Mouse (Mus musculus): ENCODE measurements around the gene Ddx39. TPM values are rescaled to one million over a fixed set of nuclear protein-coding genes. Genes with fewer than 3 reads are reported as not detected.

Ddx39 gene
- polyA plus RNA-seq, 1 experiment from 2014 or later = 142 TPM

DNA sequence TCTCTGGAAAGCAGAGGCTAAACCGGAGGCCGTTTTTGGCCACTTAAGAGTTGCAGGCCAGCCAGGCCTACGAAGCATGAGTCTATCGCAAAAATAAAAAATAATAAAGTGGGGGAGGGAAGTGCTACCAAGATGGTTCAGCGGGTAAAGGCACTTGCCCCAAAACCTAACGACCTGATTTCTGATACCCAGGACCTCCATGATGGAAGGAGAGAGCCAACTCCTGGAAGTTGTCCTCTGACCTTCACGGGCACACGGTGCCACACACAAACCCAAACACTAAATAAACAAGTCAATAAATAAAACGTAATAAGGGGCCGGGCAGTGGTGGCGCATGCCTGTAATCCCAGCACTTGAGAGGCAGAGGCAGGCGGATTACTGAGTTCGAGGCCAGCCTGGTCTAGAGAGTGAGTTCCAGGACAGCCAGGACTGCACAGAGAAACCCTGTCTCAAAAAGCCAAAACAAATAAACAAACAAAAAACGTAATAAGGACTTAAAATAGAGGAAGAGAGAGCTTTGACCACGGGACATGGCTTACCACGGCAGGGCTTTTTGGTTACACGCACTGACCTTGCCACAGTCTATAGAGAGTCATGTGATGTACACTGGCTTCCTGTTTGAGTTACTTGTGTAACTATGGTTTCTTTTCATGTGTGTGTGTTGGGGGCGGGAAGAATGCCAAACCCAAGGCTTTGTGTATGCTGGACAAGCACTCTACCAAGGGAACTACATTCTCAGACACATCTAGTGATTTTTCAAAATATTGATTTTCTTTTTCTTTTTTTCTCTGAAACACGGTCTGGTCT is 27.1 kb downstream of the Ddx39 start:
- Histone ChIP-seq H3K4me1 (peaks cover 14% of the 10 kb centered on the region), H3K4me2 (replicated peaks) (peak overlapping the region; percentile 88; the same call in 1 of the 2 replicates), H3K9me3 (no peaks in the 10 kb centered on the region), H3K27ac (no peak overlapping the region), H3K9ac (no peak overlapping the region), H3K27me3 (replicated peaks) (peaks cover 32% of the 10 kb centered on the region), H3K4me3 (0 out of 2 replicates have a peak overlapping the region, but pooled peaks have one; percentile 43), H3K36me3 (no peaks in the 10 kb centered on the region)
- WGBS = 79% methylated on average over 19 of the region's 19 CpGs
- no peak for ATAC-seq (ENCODE audit: low FRiP score, low read depth)

DNA sequence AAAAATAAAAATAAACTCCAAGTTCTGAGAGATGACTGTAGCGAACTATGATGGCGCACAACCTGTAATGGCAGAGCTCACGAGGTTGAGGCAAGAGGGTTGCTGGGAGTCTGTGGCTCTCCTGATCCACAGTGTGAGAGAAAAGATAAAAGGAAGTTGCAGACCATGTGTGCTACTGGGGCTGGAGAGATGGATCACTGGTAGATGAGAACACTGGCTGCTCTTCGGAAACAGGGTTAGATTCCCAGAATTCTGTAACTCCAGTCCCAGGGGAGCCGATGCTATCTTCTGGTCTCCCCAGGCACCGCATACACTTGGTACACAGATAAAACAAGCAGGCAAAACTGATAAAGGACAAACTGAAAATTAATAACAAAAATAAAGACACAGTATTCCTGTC is 28.0 kb downstream of the Ddx39 start:
- Histone ChIP-seq H3K9ac (no peak overlapping the region), H3K27ac (no peak overlapping the region), H3K4me2 (replicated peaks) (no peak overlapping the region), H3K36me3 (no peaks in the 10 kb centered on the region), H3K27me3 (replicated peaks) (peaks cover 41% of the 10 kb centered on the region), H3K4me3 (no peak overlapping the region), H3K9me3 (no peaks in the 10 kb centered on the region), H3K4me1 (peaks cover 13% of the 10 kb centered on the region)
- ATAC-seq (ENCODE audit: low FRiP score, low read depth) = no peak
- 91% methylated on average over 6 of the region's 6 CpGs for WGBS

DNA sequence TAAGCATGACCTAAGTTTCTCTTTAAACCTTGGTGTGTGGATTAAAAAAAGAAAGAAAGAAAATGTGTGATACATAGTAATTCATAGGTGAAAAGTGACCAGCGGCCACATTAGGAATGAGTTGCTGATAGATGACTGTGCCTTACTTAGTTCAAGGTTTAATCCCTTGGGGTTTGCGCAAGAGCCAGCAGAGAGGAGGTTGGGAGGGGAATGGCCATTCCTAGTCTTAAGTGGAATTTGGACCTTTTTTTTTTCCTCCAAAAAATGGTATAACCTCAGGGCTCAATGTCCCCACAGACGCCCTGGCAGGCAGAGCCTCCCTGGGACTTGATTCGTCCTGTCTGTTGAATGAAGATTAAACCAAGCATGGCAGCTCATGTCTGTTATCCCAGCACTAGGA is 29.1 kb downstream of the Ddx39 start:
- Histone ChIP-seq H3K27ac (no peak overlapping the region), H3K4me2 (replicated peaks) (no peak overlapping the region), H3K9me3 (no peaks in the 10 kb centered on the region), H3K27me3 (replicated peaks) (peaks cover 52% of the 10 kb centered on the region), H3K9ac (no peak overlapping the region), H3K36me3 (no peaks in the 10 kb centered on the region), H3K4me1 (peaks cover 19% of the 10 kb centered on the region), H3K4me3 (no peak overlapping the region)
- WGBS = 81% methylated on average over 4 of the region's 4 CpGs
- no peak for ATAC-seq (ENCODE audit: low FRiP score, low read depth)

DNA sequence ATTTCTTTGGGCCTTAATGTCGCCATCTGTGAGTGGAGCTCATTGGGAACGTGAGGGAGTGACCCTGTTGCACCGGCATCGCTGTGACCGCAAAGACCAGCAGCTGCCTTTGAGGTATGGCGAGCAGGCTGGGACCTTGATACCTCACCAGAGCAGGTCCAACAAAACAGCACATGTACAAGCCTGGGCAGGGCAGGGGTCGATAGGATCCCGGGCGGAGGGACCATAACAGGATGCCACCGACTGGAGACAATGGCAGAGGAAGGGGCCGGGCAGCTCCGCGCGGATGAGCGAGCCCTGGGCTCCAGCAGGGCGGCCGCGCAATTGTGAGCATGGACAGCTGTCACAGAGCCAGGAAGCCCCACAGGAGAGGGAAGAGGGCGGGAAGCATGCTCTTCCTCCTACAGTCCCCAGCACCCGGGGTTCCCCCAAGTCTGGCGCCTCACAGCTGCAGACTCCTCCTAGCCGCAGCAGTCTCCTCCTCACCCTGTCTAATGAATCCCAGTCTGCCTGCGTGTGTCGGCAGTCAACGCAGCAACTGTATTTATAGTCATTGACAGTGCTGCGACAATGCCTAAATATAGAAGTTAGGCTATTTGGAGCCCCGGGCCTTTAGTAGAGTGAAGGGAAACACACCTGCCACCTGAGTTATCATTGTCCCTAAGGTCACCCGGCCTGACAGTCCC is 32.8 kb downstream of the Ddx39 start:
- 1% methylated on average over 28 of the region's 28 CpGs for WGBS
- peak overlapping the region; percentile 47 for H3K9ac ChIP-seq
- peaks cover 10% of the 10 kb centered on the region for H3K4me1 ChIP-seq
- no peak overlapping the region for H3K27ac ChIP-seq
- peaks cover 20% of the 10 kb centered on the region for H3K27me3 ChIP-seq (replicated peaks)
- H3K4me2 ChIP-seq (replicated peaks) = peak overlapping the region; percentile 68
- no peaks in the 10 kb centered on the region for H3K36me3 ChIP-seq
- ATAC-seq (ENCODE audit: low FRiP score, low read depth) = peak; percentile 80
- H3K4me3 ChIP-seq = peak overlapping the region; percentile 29
- no peaks in the 10 kb centered on the region for H3K9me3 ChIP-seq

DNA sequence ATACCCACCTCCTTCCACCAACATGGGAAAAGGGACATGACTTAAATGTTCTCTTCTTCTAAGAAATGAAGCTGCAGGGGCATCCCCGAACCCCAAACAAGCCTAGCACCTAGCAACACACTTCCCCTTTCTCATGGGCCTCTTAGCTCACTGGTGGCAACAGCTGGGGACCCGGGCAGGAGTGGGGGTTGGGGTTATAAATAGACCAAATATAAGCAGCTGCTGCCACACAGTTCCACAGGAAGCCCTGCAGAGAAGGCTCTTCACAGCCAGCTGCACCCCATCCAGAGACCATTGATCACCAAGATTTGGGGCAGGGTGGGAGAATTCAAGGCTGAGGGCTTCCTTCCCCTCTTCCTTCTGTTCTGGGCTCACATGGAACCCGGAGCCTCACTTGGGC is 33.7 kb downstream of the Ddx39 start:
- ATAC-seq (ENCODE audit: low FRiP score, low read depth) = 0 out of 2 replicates have a peak, but pooled peaks have one; percentile 38
- H3K4me2 ChIP-seq (replicated peaks) = no peak overlapping the region; the same call in 1 of the 2 replicates
- H3K27me3 ChIP-seq (replicated peaks) = peaks cover 20% of the 10 kb centered on the region
- no peaks in the 10 kb centered on the region for H3K9me3 ChIP-seq
- WGBS = 39% methylated on average over 3 of the region's 3 CpGs
- H3K36me3 ChIP-seq = no peaks in the 10 kb centered on the region
- no peak overlapping the region for H3K4me3 ChIP-seq
- H3K4me1 ChIP-seq = peaks cover 10% of the 10 kb centered on the region
- H3K9ac ChIP-seq = no peak overlapping the region
- no peak overlapping the region for H3K27ac ChIP-seq

DNA sequence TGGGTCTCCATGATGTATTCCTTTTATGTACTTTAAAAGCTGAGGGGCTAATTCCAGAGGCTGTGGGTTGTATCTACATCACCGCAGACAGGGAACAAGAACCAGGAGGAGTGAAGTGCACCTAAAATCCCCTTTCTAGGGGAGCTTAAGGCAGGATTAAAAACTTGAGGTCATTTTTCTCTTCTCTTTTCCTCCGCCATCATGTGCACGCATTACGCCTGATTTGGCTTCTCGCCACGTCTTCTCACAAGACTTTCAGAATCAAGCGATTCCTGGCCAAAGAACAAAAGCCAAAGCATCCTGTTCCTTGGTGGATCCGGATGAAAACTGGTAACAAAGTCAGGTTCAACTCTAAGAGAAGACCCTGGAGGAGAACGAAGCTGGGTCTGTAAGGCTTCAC is 34.3 kb downstream of the Ddx39 start:
- 90% methylated on average over 9 of the region's 9 CpGs for WGBS
- no peak overlapping the region for H3K4me3 ChIP-seq
- no peak overlapping the region for H3K4me2 ChIP-seq (replicated peaks)
- H3K36me3 ChIP-seq = no peaks in the 10 kb centered on the region
- peaks cover 10% of the 10 kb centered on the region for H3K4me1 ChIP-seq
- ATAC-seq (ENCODE audit: low FRiP score, low read depth) = no peak
- H3K27ac ChIP-seq = no peak overlapping the region
- H3K9ac ChIP-seq = no peak overlapping the region
- peaks cover 20% of the 10 kb centered on the region for H3K27me3 ChIP-seq (replicated peaks)
- H3K9me3 ChIP-seq = no peaks in the 10 kb centered on the region

DNA sequence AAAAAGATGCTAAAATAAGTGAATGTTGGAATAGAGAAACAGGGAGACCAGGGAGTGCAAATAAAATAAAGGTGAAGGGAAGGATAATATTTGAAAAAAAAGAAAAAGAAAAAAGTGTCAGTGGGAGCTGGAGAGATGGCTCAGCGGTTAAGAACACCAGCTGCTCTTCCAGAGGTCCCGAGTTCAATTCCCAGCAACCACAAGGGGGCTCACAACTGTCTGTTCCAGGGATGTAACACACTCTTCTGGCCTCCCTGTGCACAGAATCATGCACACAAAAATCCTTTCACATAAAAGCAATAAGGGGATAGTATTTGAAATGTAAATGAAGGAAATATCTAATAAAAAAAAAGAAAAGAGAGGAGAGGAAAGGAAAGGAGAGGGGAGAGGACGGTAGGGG is 39.2 kb downstream of the Ddx39 start:
- Histone ChIP-seq H3K4me1 (no peaks in the 10 kb centered on the region), H3K9me3 (no peaks in the 10 kb centered on the region), H3K36me3 (no peaks in the 10 kb centered on the region), H3K27ac (no peak overlapping the region), H3K4me2 (replicated peaks) (no peak overlapping the region), H3K9ac (no peak overlapping the region), H3K4me3 (no peak overlapping the region), H3K27me3 (replicated peaks) (no peaks in the 10 kb centered on the region; the same call in 1 of the 2 replicates)
- WGBS = 56% methylated on average over 2 of the region's 3 CpGs
- ATAC-seq (ENCODE audit: low FRiP score, low read depth) = no peak

DNA sequence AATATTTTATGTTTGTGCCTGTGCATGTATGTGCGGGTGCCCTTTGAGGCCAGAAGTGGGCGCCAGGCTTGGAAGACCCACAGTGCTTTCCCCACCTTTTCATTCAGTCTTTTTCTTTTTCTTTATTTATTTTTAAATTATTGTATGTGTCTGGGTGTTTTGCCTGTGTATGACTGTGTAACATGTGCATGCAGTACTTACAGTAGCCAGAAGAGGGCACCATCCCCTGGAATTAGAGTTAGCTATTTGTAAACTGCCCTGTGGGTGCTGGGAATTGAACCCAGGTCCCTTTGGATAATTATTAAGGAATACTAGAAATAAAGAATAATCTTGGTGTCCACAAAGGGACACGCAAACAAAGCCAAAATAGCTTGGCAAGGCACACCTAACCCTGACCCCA is 41.3 kb downstream of the Ddx39 start:
- no peaks in the 10 kb centered on the region; the same call in 1 of the 2 replicates for H3K27me3 ChIP-seq (replicated peaks)
- no peaks in the 10 kb centered on the region for H3K9me3 ChIP-seq
- no peaks in the 10 kb centered on the region for H3K4me1 ChIP-seq
- no peak overlapping the region for H3K27ac ChIP-seq
- no peak overlapping the region for H3K4me2 ChIP-seq (replicated peaks)
- H3K36me3 ChIP-seq = no peaks in the 10 kb centered on the region
- H3K4me3 ChIP-seq = no peak overlapping the region
- no peak overlapping the region for H3K9ac ChIP-seq
- WGBS = 91% methylated on average over 3 of the region's 3 CpGs
- ATAC-seq (ENCODE audit: low FRiP score, low read depth) = no peak

DNA sequence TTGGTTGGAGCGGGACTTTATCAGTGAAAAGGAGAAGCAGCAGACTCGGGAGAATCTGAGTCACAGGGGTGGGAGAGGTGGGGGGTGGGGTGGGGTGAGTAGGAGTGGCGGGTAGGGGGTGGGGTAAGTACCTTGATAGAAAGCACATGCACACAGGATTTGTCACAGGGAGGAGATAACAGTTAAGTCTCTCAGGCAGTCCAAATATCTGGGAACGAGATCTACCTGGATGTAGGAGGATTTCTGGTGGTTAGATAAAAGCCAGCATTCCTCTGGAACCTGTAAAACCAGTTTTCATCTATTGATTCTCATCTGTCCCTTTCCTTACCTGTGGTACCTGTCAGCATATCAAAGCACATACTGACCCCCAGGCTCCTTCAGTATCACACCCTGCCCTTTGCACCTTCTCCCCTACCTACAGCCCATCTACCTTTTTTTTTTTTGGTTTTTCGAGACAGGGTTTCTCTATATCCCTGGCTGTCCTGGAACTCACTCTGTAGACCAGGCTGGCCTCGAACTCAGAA is 42.2 kb downstream of the Ddx39 start:
- Histone ChIP-seq H3K4me2 (replicated peaks) (no peak overlapping the region), H3K4me1 (no peaks in the 10 kb centered on the region), H3K9me3 (no peaks in the 10 kb centered on the region), H3K27ac (no peak overlapping the region), H3K9ac (no peak overlapping the region), H3K27me3 (replicated peaks) (no peaks in the 10 kb centered on the region; the same call in 1 of the 2 replicates), H3K36me3 (no peaks in the 10 kb centered on the region), H3K4me3 (no peak overlapping the region)
- no peak for ATAC-seq (ENCODE audit: low FRiP score, low read depth)
- 89% methylated on average over 6 of the region's 6 CpGs for WGBS

DNA sequence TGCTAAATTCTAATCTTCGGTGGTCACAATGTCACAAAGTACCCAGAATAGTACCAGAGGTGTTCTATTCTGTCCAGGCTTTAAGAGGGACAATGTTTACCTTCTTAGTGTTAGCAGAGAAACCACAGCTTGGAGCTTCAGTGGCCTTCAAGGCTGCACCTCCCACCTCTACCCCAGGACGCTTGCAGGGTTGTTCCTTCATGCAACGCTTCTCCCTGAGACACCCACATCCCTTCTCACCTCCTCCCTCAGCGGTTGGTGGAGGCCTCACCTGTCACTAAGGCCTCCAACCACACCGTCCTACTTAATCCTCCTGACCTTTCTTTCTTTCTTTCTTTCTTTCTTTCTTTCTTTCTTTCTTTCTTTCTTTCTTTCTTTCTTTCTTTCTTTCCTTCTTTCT is 43.3 kb downstream of the Ddx39 start:
- ATAC-seq (ENCODE audit: low FRiP score, low read depth) = no peak
- H3K36me3 ChIP-seq = no peaks in the 10 kb centered on the region
- WGBS = 64% methylated on average over 5 of the region's 5 CpGs
- no peaks in the 10 kb centered on the region; the same call in 1 of the 2 replicates for H3K27me3 ChIP-seq (replicated peaks)
- H3K4me3 ChIP-seq = no peak overlapping the region
- no peak overlapping the region for H3K9ac ChIP-seq
- no peak overlapping the region for H3K27ac ChIP-seq
- H3K9me3 ChIP-seq = no peaks in the 10 kb centered on the region
- no peaks in the 10 kb centered on the region for H3K4me1 ChIP-seq
- H3K4me2 ChIP-seq (replicated peaks) = no peak overlapping the region

DNA sequence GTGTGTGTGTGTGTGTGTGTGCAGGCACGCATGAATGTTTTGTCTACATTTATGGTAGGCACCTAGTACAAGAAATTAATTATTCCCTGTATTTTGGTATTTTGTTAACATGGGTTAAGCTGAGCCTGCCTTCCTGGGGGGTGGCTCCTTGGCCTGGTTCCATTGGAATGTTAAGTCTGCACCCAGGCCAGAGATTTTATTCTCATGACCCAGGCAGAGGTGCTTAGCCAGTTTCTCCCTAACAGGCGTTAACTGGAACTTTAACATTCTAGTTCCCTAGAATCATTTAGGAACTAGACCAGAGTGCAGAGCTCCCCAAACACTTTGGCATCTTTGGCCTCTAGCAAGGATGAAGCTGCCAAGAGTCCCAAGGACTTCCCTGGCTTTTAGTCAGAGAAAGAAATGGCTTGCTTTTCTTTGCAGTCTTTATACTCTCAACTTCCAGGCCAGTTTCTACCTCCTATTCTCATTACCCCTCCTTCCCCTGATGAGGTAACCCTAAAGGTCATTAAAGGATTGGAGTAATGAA is 44.3 kb downstream of the Ddx39 start:
- Histone ChIP-seq H3K27ac (no peak overlapping the region), H3K9me3 (no peaks in the 10 kb centered on the region), H3K4me2 (replicated peaks) (no peak overlapping the region), H3K27me3 (replicated peaks) (no peaks in the 10 kb centered on the region; the same call in 1 of the 2 replicates), H3K4me3 (no peak overlapping the region), H3K36me3 (no peaks in the 10 kb centered on the region), H3K9ac (no peak overlapping the region), H3K4me1 (no peaks in the 10 kb centered on the region)
- WGBS = 74% methylated on average over 2 of the region's 2 CpGs
- ATAC-seq (ENCODE audit: low FRiP score, low read depth) = no peak

DNA sequence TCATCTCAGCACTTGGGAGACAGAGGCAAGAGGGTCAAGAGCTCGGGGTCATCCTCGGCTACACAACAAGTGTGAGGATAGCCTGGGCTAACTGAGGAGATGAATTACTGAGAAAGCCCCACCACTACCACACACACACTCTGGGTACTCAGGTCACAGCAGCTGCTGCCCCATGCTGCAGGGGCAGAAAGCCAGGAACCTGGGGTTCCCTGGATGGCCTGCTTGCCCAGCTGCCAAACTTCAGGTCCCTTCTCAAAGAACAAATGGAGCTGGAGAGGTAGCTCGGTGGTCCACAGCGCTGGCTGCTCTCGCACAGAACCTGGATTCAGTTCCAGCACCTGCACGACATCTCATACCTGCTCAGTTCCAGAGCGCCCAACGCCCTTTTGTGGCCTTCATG is 49.1 kb downstream of the Ddx39 start:
- no peak overlapping the region for H3K4me2 ChIP-seq (replicated peaks)
- H3K36me3 ChIP-seq = no peaks in the 10 kb centered on the region
- H3K4me1 ChIP-seq = no peaks in the 10 kb centered on the region
- WGBS = 96% methylated on average over 8 of the region's 8 CpGs
- no peaks in the 10 kb centered on the region for H3K9me3 ChIP-seq
- H3K27ac ChIP-seq = no peak overlapping the region
- H3K4me3 ChIP-seq = no peak overlapping the region
- ATAC-seq (ENCODE audit: low FRiP score, low read depth) = no peak
- 0 out of 2 replicates have a peak, but pooled peaks cover under 1% of the 10 kb centered on the region for H3K27me3 ChIP-seq (replicated peaks)
- H3K9ac ChIP-seq = no peak overlapping the region
